Mouse (Mus musculus) olfactory bulb, adult 2 months (tissue): Measurements from ENCODE around the gene Zmym6.

ENCODE experiments used
- CTCF ChIP-seq: fragments of 200-500 bp; IDR thresholded peaks from 2 replicates; pipeline ENCODE4 v1.5.1; 2012; ENCODE audit warnings: low read depth, mild to moderate bottlenecking, low read length, moderate library complexity; ENCODE audit not compliant: insufficient read depth
- POLR2A ChIP-seq: fragments of 200-500 bp; IDR thresholded peaks from 2 replicates; pipeline ENCODE4 v1.6.1; 2012; ENCODE audit warnings: mild to moderate bottlenecking, low read depth, low read length, moderate library complexity; ENCODE audit not compliant: insufficient read depth

GRCm38 (mm10) chr4:127138486-127138885 is 61.3 kb downstream of the Zmym6 start:
- TF ChIP-seq CTCF (no peak), POLR2A (no peak)
